Mouse (Mus musculus) heart, embryonic 15.5 days (tissue): ENCODE data around the gene Sec23ip. TPM values are rescaled to one million over a fixed set of nuclear protein-coding genes. Genes with fewer than 3 reads are reported as not detected.
"Not testable (repeated sequence)": the region's sequence is repeated elsewhere in the genome, so short reads cannot be mapped to it uniquely, and the experiment has no call there.

Source experiments
- ATAC-seq: fragments of 200-750 bp; cut with Nextera tagmentation; replicated peaks from 2 replicates; pipeline ENCODE4 v1.8.0; 2017; ENCODE audit warnings: low read depth, moderate TSS enrichment; ENCODE audit not compliant: insufficient number of reproducible peaks, insufficient read depth, low FRiP score
- H3K27ac ChIP-seq: fragments of 300-500 bp; sonication (generic); 2 replicates; pipeline ENCODE4 v1.5.1; 2015; ENCODE audit warnings: mild to moderate bottlenecking, inconsistent platforms
- H3K27me3 ChIP-seq: fragments of 300-500 bp; sonication (generic); 2 replicates; pipeline ENCODE4 v1.6.1; 2015; ENCODE audit warnings: inconsistent platforms
- H3K36me3 ChIP-seq: fragments of 300-500 bp; sonication (generic); 2 replicates; pipeline ENCODE4 v1.6.1; 2015; ENCODE audit warnings: mild to moderate bottlenecking, inconsistent platforms
- H3K4me1 ChIP-seq: fragments of 300-500 bp; sonication (generic); replicated peaks from 2 replicates; pipeline ENCODE4 v1.6.1; 2015; ENCODE audit warnings: inconsistent platforms
- H3K4me2 ChIP-seq: fragments of 300-500 bp; sonication (generic); 2 replicates; pipeline ENCODE4 v1.6.1; 2015; ENCODE audit warnings: inconsistent platforms, mild to moderate bottlenecking, moderate library complexity
- H3K4me3 ChIP-seq: fragments of 300-500 bp; sonication (generic); 2 replicates; pipeline ENCODE4 v1.5.1; 2015; ENCODE audit warnings: mild to moderate bottlenecking, inconsistent platforms
- H3K9ac ChIP-seq: fragments of 300-500 bp; sonication (generic); 2 replicates; pipeline ENCODE4 v1.6.1; 2015; ENCODE audit warnings: mild to moderate bottlenecking, inconsistent platforms
- H3K9me3 ChIP-seq: fragments of 300-500 bp; sonication (generic); replicated peaks from 2 replicates; pipeline ENCODE4 v1.6.1; 2016; ENCODE audit warnings: inconsistent platforms
- whole genome bisulfite sequencing: fragments of 180-500 bp; shearing (Covaris S2); methylation state at CpG from one replicate; pipeline ENCODE4 v1.1.7; 2015; ENCODE audit warnings: mixed read lengths; 5-methylcytosine and 5-hydroxymethylcytosine counted together
- polyA plus RNA-seq: library from polyadenylated mRNA; unstranded; fragments of >200 nt; fragmentation: Nextera tagmentation; extraction: Ambion mirVana; gene quantifications from 2 replicates; pipeline ENCODE4 v1.2.1, GENCODE M21; 2015

Sec23ip gene
- 25.5 and 29.9 TPM in 2 replicates for polyA plus RNA-seq

GRCm38 (mm10) chr7:128744684-128745485 is at the start of gene Sec23ip:
Sec23ip (plus strand) TSS chr7:128744943.
- Histone ChIP-seq H3K9ac (peak within 1 kb of the TSS; percentile 91), H3K4me3 (peak within 1 kb of the TSS; percentile 94), H3K36me3 (no peaks in the 10 kb centered on the region), H3K27ac (peak within 1 kb of the TSS; percentile 76), H3K9me3 (no peaks in the 10 kb centered on the region), H3K4me1 (peaks cover 44% of the 10 kb centered on the region), H3K27me3 (no peaks in the 10 kb centered on the region), H3K4me2 (peak within 1 kb of the TSS; percentile 73)
- under 1% methylated on average over 55 of the region's 55 CpGs for WGBS
- peak; percentile 69 for ATAC-seq

- peaks cover 66% of the 10 kb centered on the region for H3K36me3 ChIP-seq
- not testable (repeated sequence) for ATAC-seq
These were observed 44.8 kb upstream of the Sec23ip start for GRCm38 (mm10) chr7:128699959-128700358.

GRCm38 (mm10) chr7:128705735-128706134 is 39.0 kb upstream of the Sec23ip start:
- H3K36me3 ChIP-seq, result peaks cover 85% of the 10 kb centered on the region
- peak; percentile 55; the same call in 1 of the 2 replicates for ATAC-seq
- WGBS, result 22% methylated on average over 4 of the region's 4 CpGs

More at GRCm38 (mm10) chr7:128699959-128700358, 44.8 kb upstream of the Sec23ip start:
- 74% methylated on average over 6 of the region's 6 CpGs for WGBS
- not testable (repeated sequence) for H3K4me3 ChIP-seq, H3K9me3 ChIP-seq, H3K4me2 ChIP-seq, H3K27me3 ChIP-seq, H3K4me1 ChIP-seq, H3K9ac ChIP-seq, H3K27ac ChIP-seq

GRCm38 (mm10) chr7:128717991-128718390 is 26.8 kb upstream of the Sec23ip start:
- Histone ChIP-seq H3K4me1 (no peaks in the 10 kb centered on the region), H3K27ac (no peak overlapping the region), H3K4me3 (no peak overlapping the region), H3K9me3 (no peaks in the 10 kb centered on the region), H3K36me3 (peaks cover 69% of the 10 kb centered on the region), H3K4me2 (no peak overlapping the region), H3K27me3 (no peaks in the 10 kb centered on the region), H3K9ac (no peak overlapping the region)
- WGBS, result 60% methylated on average over 4 of the region's 4 CpGs
- no peak for ATAC-seq

More at GRCm38 (mm10) chr7:128705735-128706134, 39.0 kb upstream of the Sec23ip start:
- H3K4me3 ChIP-seq, result no peak overlapping the region
- H3K9me3 ChIP-seq, result no peaks in the 10 kb centered on the region
- no peaks in the 10 kb centered on the region for H3K27me3 ChIP-seq
- H3K9ac ChIP-seq, result no peak overlapping the region
- no peak overlapping the region for H3K4me2 ChIP-seq
- H3K27ac ChIP-seq, result no peak overlapping the region
- H3K4me1 ChIP-seq, result no peaks in the 10 kb centered on the region

GRCm38 (mm10) chr7:128724761-128725160 is 20.0 kb upstream of the Sec23ip start:
- 27% methylated on average over 4 of the region's 4 CpGs for WGBS
- H3K9me3 ChIP-seq, result no peaks in the 10 kb centered on the region
- no peak overlapping the region for H3K4me3 ChIP-seq
- no peak overlapping the region for H3K4me2 ChIP-seq
- H3K9ac ChIP-seq, result no peak overlapping the region
- H3K27ac ChIP-seq, result peak overlapping the region; percentile 62
- peaks cover 16% of the 10 kb centered on the region for H3K4me1 ChIP-seq
- no peaks in the 10 kb centered on the region for H3K27me3 ChIP-seq
- peak; percentile 91 for ATAC-seq
- H3K36me3 ChIP-seq, result peaks cover 27% of the 10 kb centered on the region; the same call in 1 of the 2 replicates

GRCm38 (mm10) chr7:128725189-128725588 is 19.6 kb upstream of the Sec23ip start:
- H3K9ac ChIP-seq, result no peak overlapping the region
- peaks cover 16% of the 10 kb centered on the region for H3K4me1 ChIP-seq
- 78% methylated on average over 9 of the region's 9 CpGs for WGBS
- ATAC-seq, result no peak
- no peaks in the 10 kb centered on the region for H3K27me3 ChIP-seq
- H3K4me2 ChIP-seq, result no peak overlapping the region
- H3K36me3 ChIP-seq, result peaks cover 24% of the 10 kb centered on the region; the same call in 1 of the 2 replicates
- H3K4me3 ChIP-seq, result no peak overlapping the region
- H3K9me3 ChIP-seq, result no peaks in the 10 kb centered on the region
- peak overlapping the region; percentile 62 for H3K27ac ChIP-seq

- no peaks in the 10 kb centered on the region for H3K27me3 ChIP-seq
- 80% methylated on average over 10 of the region's 10 CpGs for WGBS
- peaks cover 24% of the 10 kb centered on the region for H3K4me1 ChIP-seq
- ATAC-seq, result no peak
- no peak overlapping the region for H3K27ac ChIP-seq
- no peaks in the 10 kb centered on the region for H3K9me3 ChIP-seq
- H3K4me3 ChIP-seq, result no peak overlapping the region
- peaks cover 16% of the 10 kb centered on the region; the same call in 1 of the 2 replicates for H3K36me3 ChIP-seq
- no peak overlapping the region for H3K9ac ChIP-seq
- H3K4me2 ChIP-seq, result no peak overlapping the region
These were observed 17.7 kb upstream of the Sec23ip start for GRCm38 (mm10) chr7:128726999-128727398.

- no peak overlapping the region for H3K9ac ChIP-seq
- no peak overlapping the region for H3K4me3 ChIP-seq
- no peak overlapping the region for H3K4me2 ChIP-seq
- WGBS, result 72% methylated on average over 5 of the region's 5 CpGs
- no peak for ATAC-seq
- H3K27me3 ChIP-seq, result no peaks in the 10 kb centered on the region
- peaks cover 29% of the 10 kb centered on the region for H3K4me1 ChIP-seq
- peaks cover 9% of the 10 kb centered on the region; the same call in 1 of the 2 replicates for H3K36me3 ChIP-seq
- H3K9me3 ChIP-seq, result no peaks in the 10 kb centered on the region
- H3K27ac ChIP-seq, result no peak overlapping the region
These were observed 17.0 kb upstream of the Sec23ip start for GRCm38 (mm10) chr7:128727701-128728100.

- Histone ChIP-seq H3K9ac (no peak overlapping the region), H3K27ac (0 out of 2 replicates have a peak overlapping the region, but pooled peaks have one; percentile 31), H3K4me3 (no peak overlapping the region), H3K36me3 (peaks cover 4% of the 10 kb centered on the region; the same call in 1 of the 2 replicates), H3K27me3 (no peaks in the 10 kb centered on the region), H3K9me3 (no peaks in the 10 kb centered on the region), H3K4me1 (peaks cover 34% of the 10 kb centered on the region), H3K4me2 (no peak overlapping the region)
- ATAC-seq, result no peak
- WGBS, result 68% methylated on average over 10 of the region's 10 CpGs
These were observed 16.0 kb upstream of the Sec23ip start for GRCm38 (mm10) chr7:128728738-128729137.

- Histone ChIP-seq H3K27ac (peak overlapping the region; percentile 56), H3K4me3 (no peak overlapping the region), H3K4me1 (peaks cover 27% of the 10 kb centered on the region)
These were observed 13.2 kb upstream of the Sec23ip start for GRCm38 (mm10) chr7:128731585-128731984.

GRCm38 (mm10) chr7:128738041-128738440 is 6.7 kb upstream of the Sec23ip start:
- no peak overlapping the region for H3K27ac ChIP-seq
- no peak overlapping the region for H3K9ac ChIP-seq
- no peaks in the 10 kb centered on the region for H3K27me3 ChIP-seq
- WGBS, result 50% methylated on average over 5 of the region's 5 CpGs
- peak overlapping the region; percentile 88 for H3K4me2 ChIP-seq
- no peaks in the 10 kb centered on the region for H3K9me3 ChIP-seq
- H3K4me1 ChIP-seq, result peaks cover 27% of the 10 kb centered on the region
- no peak for ATAC-seq
- H3K36me3 ChIP-seq, result no peaks in the 10 kb centered on the region
- H3K4me3 ChIP-seq, result 0 out of 2 replicates have a peak overlapping the region, but pooled peaks have one; percentile 94

More at GRCm38 (mm10) chr7:128731585-128731984, 13.2 kb upstream of the Sec23ip start:
- WGBS, result 35% methylated on average over 2 of the region's 2 CpGs
- Histone ChIP-seq H3K9ac (no peak overlapping the region), H3K27me3 (no peaks in the 10 kb centered on the region), H3K36me3 (no peaks in the 10 kb centered on the region), H3K4me2 (no peak overlapping the region), H3K9me3 (no peaks in the 10 kb centered on the region)
- no peak for ATAC-seq
